Mouse (Mus musculus) NIH3T3 (cell line): ENCODE measurements around the gene Nosip.

Source experiments
- DNase-seq: peaks from one replicate; pipeline ENCODE4 v3.0.0-alpha.2; 2012; ENCODE audit warnings: low read depth

Gene Nosip

DNA sequence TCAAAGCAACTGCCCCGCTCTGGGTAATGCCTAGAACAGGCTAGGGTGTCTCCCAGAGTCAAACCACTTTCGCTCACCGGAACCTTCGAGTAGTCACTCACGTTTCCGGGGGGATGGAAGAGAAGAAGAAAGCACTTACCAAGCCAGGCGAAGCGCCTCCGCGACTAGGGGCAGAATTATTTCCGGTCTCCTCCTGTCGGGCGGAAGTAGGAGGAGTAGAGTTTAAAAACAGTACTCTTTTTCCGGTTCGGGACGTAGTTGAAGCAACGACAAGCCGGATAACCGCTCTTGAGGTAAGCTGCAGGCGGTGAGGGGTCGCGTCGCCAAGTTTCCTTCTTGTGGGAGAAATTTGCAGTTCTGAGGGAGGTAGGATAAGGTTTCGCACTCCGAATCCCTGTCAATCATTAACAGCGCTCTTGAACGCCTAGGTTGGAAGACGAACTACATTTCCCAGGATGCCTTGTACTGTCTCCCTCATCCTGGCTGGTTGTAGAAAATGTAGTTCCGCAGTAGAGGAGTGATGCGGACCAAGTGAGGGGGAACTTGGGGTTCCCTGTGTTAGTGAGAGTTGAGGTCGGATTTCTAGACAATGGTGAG is at the start of gene Nosip, which contains the start of gene Prrg2:
Gene Nosip, plus strand, starts transcription at position 191 of the 597 bp plus-strand sequence.
Gene Prrg2, minus strand, starts transcription at position 439 of the 597 bp plus-strand sequence.
- DNase-seq, result peak; percentile 99

DNA sequence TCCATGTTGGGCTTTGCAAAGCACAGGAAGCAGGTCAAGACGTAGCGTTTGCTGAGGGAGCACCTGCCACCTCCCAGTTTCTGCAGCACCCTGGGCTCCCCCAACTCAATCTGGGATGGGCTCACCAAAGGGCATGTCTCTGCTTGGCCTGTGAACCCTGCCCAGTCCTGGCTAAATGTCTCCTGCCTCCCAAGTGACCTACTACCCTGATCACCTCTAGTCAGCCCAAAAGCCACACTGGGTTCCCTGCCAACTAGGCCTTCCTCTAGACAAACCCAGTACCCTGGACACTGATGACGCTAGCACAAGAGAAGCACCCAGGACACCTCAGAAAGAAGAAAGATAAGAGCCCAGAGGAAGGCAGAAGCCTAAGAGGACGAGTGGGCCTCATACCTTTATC is 49.4 kb upstream of the Nosip start:
- no peak for DNase-seq

DNA sequence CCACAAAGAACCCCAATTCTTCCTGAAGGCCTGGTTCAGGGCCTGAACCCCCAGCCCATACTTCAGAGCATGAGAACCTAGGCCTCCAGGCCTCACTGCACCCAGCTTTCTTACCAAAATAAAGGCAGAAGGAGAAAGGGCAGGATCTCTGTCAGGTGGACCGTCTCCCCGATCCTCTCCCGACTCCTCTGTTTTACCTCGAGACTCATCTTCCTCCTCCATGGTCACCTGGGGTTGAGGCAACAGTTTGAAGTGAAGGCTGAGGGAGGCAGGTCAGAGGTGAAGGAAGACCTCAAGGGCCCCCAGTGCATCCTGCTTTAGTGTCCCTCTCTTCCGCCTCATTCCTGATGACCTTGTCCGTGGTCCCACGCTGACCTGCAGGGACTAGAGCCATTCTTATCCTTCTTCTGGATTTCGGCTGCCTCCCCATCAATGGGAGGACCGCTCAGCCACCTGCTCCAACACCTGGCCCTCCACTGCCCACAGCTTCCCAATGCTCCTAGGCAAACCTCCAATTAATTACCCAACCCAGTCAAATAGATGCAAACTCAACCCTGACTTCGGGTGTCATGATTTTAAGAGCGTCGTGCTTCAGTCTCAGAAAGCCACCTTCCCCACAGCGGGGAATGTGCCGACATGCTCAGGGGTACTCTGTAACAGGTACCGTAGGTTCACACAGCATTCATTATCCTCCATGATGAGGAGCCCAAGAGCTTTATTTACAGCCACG is 48.7 kb upstream of the Nosip start:
- DNase-seq, result no peak

DNA sequence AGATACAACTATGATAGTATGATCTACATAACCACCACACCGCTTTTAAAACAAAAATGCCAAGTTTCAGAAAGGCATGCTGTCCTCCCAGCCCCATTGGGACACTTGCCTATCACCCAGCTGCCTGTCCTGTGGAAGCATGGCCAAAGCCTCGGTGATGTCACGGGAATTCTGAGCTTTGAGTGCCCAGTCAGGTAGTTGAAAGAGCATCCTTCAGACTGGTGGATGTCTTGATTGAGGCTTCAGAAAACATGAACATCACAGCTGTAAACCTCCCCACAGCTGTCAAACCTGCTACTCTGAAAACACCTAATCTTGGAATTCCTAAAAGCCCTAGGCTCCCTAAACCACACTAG is 48.2 kb upstream of the Nosip start:
- DNase-seq, result no peak

DNA sequence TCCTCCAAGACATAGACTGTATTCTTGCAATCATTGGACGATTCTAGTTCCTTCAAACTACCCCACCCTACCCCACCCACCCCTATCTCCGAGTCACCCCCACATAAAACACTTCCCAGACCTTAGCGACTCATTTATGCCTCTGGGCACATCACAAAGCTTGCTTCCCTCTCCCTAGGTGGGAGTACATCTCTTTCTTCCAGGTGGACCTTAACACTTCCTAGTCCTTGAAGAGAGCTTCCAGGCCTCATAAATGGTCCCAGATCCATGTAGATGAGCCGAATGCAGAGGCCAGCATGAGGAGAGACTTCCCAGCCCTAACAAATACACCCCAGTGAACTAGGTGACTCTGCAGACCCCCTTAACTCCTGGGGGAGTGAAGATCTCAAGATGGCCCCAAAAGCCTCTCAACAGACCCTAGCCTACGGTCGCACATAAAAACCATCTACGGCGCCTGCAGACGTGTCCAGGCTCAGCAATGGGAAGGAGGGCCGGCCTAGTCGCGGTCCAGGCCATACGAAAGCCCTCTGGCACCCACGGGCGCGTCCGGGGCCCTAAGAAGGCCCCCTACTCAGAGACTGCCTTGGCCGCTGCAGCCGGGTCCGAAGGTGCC is 46.8 kb upstream of the Nosip start:
- no peak for DNase-seq

DNA sequence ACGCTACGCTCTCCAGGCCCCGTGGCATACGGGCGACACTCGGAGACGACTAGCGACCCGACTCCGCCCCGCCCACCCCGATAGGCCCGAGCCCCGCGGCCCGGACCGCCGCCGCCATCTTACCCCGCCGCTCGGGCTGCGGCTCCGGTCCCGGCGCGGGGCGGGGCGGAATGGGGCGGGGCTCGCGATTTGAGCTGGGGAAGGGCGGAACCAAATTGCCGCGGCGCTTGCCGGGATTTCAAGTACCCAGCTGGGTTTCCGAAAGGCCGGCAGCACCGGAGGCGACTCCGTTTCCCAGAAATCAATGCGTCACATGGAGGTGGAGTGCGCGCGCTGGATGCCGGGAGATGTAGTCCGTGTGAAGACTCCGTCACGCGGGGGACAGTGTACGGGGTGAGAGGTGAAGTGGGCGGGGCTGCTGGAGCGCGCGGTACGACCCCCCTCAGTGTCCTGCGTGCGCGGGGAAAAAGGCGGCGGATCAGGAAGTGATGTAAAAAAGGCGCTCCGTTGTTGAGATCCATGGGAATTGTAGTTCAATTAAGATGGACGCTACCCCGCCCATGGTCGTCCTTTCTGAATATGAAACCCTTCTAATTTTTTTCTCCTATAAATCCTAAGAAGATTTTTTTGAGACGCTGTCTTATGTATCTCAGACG is 46.1 kb upstream of the Nosip start, which contains the start of gene Scaf1:
Gene Scaf1, minus strand, starts transcription at position 407 of the 656 bp plus-strand sequence.
- peak; percentile 99 for DNase-seq

DNA sequence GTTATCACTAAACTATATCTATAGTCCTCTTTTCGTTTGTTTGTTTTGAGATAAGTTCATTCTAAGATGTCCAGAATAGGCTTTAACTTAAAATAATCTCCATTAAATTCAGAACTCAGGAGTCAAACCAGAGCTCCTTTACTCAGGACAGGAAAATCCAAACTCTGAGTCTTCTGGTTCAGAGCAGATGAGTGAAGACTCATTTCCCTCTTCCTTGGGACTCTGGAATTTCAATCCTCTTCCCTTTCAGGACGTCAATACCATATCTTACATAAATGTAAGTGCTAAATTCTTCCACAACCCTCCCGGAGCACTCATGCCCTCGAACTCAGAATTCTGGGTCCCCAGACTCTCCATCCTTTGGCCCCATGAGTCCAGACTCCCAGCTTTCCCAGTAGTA is 45.5 kb upstream of the Nosip start:
- no peak for DNase-seq

DNA sequence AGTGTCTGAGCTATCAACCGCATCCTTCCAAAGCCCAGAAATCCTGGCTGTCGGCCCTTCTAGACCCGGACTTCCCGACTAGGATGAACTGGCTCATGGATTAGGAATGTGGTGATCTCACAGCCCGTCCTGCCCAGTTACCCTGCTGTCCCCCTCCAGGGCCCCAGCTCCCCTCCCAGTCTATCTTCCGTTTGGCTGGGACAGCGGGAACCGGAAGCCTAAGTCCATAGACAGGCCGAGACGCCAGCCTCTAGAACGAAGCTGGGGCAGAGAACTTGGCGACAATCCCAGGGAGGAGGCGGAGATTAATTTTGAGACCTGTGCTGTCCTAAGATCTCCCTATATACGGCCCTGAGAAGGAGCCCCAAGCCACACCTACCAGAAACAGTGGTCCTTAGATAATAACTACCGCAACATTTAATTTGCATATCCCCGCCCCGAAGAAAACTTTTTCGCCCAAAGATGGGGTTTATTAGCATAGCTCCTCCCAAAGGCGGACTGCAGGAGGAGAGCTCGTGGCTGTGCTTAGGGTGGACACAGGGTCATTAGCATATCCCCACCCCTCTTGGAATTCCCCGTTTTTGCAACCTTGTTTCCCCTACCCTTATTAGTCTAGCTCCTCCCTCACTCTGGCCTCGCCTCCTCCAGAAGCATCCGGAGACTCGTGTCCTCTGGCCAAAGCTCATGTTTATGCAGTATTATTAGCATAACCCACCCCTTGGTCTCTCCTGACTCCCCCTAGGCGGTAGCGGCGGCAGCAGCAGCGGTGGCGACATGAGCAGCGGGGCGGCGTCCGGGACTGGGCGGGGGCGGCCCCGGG is 44.8 kb upstream of the Nosip start, which contains the start of gene Rras:
Gene Rras, plus strand, starts transcription at position 720 of the 820 bp plus-strand sequence.
- peak; percentile 98 for DNase-seq

DNA sequence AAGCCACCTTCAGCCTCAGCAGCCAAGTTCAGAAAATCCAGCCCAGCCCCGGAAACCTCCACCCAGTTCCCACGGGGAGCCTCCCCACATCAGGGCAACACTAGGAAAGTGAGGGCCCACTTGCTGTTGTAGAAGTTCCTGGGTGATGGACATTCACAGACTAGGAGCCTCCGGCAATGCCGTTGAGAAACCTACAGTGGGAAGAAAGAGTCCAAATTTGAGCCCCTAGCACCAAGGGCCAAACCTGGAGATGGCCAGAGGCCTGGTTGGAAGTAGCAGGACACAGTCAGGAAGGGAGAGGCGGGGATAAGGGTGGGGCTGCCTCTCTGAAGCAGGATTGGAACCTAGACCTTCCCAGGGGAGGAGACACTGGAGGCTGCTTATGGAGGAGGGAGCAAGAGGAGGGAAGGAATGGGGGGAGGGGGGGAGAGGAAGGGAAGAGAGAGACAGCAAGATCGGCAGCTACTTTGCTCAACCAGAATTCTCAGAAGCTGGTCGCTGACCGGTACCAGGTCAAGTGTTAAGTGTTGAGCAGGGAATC is 43.1 kb upstream of the Nosip start:
- peak; percentile 94 for DNase-seq

DNA sequence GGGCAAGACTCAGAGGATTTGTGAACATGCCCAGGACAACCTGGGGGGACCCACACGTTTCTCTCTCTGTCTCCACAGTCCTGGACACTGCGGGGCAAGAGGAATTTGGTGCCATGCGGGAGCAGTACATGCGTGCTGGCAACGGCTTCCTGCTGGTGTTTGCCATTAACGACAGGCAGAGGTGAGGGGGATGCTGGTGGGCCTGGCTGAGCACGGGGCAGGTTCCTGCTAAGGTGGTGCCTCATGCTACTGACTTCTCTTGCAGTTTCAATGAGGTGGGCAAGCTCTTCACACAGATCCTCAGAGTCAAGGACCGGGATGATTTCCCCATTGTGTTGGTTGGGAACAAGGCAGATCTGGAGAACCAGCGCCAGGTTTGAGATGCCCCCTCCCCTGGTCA is 42.0 kb upstream of the Nosip start:
- no peak for DNase-seq

DNA sequence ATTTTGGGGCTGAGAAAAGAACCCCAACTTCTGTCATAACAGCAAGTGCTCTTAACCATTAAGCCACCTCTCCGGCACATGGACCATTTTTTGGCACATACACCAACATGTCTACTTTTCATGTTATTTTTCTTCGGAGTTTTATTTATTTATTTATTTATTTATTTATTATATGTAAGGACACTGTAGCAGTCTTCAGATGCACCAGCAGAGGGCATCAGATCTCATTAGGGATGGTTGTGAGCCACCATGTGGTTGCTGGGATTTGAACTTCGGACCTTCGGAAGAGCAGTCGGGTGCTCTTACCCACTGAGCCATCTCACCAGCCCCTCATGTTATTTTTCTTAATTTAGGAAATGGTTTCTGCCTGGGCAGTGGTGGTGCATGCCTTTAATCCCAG is 38.5 kb upstream of the Nosip start:
- DNase-seq, result peak; percentile 64

DNA sequence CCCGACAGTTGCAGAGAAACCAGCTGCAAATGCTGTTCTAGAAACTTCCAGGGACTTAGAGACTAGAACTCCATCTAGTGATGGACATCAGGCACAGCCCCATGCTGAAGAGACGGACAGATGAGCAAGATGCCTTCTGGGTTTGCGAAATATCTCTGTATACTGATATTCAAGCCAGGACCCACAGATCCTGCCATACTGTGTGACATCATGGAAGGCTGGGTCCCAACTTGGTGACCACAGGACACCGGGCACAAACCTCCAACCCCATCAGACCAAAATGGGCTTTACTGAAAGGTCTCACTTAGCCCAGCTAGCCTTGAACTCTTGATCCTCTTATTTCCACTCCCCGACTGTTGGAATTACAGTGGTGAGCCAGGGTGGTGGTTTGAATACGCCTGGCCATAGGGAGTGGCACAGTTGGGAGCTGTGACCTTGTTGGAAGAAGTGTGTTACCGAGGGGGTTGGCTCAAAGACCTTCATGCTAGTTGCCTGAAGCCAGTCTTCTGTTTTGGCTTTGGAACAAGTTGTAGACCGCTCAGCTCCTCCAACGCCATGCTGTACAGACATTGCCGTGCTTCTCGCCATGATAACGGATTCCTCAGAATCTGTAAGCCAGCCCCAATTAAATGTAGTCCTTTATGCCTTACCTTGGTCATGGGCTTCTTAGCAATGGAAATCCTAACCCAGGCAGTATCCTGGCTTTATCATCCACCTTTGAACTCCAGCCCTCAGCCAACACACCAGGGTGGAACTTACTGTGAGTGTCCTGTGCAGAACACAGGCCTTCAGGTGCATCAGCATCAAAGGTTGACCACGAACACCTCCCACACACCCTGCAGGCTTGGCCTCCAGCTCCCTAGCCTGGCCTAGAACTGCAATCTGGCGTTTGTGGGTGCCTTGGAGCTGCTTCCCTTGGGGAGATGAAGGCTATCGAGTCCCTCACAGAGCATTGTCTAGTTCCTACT is 37.7 kb upstream of the Nosip start:
- DNase-seq, result peak; percentile 37

DNA sequence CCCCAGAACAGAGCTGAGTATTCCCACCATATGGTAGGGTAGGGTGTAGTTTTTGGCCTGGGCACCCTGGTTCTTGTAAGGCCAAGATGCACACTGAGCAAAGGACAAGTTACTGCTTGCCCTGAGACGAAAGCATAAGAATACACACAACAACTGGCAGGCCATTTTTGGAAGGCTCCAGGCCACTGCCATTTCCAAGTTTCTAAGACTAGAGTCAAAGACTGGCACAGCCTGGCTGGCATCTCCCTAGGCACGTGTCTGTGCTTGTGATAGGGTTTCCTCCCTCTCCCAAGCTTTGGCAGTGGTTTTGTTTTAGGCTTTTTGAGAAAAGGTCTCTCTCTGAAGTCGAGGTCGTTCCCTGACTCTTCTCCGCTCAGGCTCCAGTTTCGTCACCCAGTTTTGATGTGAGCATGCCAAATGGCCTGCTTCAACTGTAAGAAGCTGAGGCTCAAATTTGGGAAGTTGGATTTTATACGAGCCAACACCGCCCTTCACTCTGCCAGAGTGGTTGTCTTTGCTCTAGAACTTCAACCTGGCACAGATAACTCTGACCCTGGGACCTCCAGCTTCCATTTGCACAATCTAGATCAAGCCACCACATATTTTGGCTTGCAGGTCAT is 36.5 kb upstream of the Nosip start:
- no peak for DNase-seq

DNA sequence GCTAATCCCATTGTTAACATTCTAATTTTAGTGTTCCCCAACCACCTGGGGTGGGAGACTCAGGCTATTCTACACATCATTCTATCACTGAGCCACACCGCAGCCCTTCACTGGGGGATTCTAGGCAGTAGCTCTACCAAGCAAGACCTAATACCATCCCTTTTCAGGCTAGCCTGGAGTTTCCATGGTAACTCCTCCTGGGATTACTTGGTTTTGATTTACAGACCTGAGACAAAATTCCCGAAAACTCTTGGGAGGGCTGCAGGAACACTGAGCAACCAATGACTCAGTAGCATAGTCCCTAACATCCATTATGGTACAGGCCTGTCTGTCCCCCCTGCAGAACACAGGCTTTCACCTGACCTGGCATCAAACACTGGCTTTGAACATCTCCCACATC is 36.0 kb upstream of the Nosip start:
- peak; percentile 49 for DNase-seq

DNA sequence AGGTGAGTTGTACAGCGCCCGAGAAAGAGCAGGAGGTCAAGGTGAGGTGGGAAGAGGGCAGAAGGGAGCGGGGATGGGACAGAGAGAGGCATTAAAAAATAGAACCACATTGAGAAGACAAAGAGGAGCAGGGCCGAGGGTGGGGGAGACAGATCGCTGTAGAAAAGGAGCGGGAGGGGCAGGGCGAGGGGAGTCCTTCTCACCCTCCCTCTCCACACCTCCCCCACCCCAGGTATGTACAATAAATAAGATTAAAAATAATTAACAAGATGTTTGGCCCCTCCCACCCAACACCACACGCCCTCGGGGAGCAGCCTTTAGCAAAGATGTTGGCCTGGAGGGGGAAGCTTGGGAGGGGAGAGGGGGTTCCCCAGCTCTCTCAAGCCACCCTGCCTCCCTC is 34.5 kb upstream of the Nosip start:
- no peak for DNase-seq

DNA sequence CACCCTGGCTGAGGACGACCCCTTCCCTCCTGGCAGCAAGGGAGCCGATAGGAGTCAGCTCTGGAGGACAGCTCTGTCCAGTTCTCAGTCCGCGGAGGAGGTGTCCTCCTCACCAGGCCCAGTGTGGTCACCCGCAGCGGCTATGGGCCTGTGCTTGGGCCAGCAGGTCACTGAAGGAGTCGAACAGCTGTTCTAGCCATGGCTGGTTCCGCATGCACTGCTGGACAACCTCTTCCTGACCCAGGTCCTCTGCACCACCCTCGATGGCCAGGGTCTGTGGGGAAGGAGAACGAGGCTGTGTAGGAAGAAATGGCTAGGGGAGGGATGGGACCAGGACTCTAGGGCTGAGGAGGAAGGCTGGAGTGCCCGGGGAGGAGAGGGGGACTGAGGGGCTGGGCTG is 33.9 kb upstream of the Nosip start:
- DNase-seq, result no peak

DNA sequence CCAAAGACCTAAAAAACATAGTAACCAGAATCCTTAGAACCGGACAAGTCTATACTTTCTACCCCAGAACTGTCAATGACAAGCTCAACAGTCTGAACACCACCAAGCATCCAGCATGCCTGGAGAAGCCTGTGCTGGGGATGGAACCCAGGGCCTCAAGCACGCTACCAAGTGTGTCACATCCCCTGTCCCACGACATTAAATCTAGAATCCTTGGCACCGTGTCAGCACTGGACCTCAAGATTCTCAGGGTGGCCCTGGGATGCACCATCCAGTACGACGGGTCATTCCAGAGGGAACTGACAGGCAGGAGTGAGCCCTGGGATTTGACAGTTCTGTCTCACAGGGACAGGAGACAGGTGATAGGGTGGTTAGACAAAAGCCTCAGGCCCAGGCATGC is 32.2 kb upstream of the Nosip start:
- no peak for DNase-seq

DNA sequence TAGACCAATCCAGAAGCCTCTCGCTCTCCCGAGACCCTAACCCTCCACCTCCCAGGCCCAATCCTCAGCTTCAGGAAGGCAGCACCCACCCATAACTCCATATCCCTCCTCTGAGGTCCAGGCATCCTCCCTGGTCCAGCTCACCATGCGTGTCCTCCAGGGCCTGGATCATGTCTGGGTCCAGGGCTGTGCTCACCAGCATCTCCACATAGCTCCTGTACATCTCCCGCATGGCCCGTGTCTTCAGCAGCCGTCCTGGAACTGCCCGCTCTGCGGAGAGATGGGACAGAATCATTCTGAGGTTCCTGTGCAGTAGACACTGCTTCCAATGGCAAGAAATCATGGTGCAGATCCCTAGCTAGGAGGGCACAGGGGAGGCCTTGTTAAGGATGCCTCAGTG is 31.4 kb upstream of the Nosip start:
- no peak for DNase-seq

DNA sequence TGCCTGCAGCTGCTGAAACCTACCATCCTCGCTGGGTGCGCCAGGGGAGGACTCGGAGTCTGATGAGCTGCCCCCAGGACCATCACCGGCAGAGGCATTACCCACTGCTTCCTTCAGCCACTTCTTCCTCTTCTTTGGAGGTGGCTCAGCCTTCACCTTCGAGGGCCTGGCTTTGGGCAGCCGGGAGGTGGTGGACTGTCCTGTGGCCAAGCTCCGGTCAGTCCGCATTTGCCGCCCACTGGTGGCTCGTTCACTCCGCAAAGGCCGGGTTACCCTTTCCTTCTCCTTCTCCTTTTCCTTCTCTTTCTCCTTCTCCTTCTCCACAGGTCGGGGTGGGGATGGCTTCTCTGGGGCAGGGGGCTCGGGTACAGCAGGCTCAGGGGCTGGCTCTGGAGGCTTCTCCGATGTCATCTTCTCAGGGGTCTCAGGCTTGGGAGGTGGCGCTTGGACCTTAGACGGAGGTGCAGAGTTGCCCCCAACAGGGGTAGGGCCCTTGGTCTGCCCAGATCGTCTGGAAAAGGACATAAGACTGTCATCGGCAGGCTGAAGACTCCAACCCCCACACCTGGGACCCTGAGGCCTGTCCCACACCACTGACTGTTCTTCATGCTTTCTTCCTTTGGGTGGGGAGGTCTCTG is 28.4 kb upstream of the Nosip start:
- no peak for DNase-seq
